Mouse (Mus musculus): Measurements from ENCODE around the gene Nphs1. TPM values are rescaled to one million over a fixed set of nuclear protein-coding genes. Genes with fewer than 3 reads are reported as not detected.

Gene Nphs1
- polyA plus RNA-seq, 1 experiment from 2014 or later = 1.4 TPM

- peaks cover 52% of the 10 kb centered on the region for H3K36me3 ChIP-seq (ENCODE audit: control insufficient read depth, insufficient read depth, low read length)
- H3K4me3 ChIP-seq (replicated peaks; ENCODE audit: low read depth, low read length) = peak overlapping the region; percentile 86
- 6% methylated on average over 8 of the region's 8 CpGs for WGBS
- no peaks in the 10 kb centered on the region for H3K9me3 ChIP-seq (ENCODE audit: control insufficient read depth, low read length)
- peak overlapping the region; percentile 95; the same call in 1 of the 2 replicates for H3K27ac ChIP-seq (replicated peaks; ENCODE audit: low read depth, low read length)
- no peaks in the 10 kb centered on the region for H3K27me3 ChIP-seq (ENCODE audit: control insufficient read depth, insufficient read depth, low read length)
- DNase-seq (peak; percentile 44), ATAC-seq (ENCODE audit: low FRiP score, low TSS enrichment) (no peak)
- peaks cover 32% of the 10 kb centered on the region for H3K4me1 ChIP-seq (ENCODE audit: control insufficient read depth, insufficient read depth, low read length)
- H3K9ac ChIP-seq (replicated peaks; ENCODE audit: low read length) = peak overlapping the region; percentile 97
- H3K4me2 ChIP-seq (ENCODE audit: low read length) = peak overlapping the region; percentile 69
These were observed 74.8 kb downstream of the Nphs1 start for GRCm38 (mm10) chr7:30532931-30533330.

DNA sequence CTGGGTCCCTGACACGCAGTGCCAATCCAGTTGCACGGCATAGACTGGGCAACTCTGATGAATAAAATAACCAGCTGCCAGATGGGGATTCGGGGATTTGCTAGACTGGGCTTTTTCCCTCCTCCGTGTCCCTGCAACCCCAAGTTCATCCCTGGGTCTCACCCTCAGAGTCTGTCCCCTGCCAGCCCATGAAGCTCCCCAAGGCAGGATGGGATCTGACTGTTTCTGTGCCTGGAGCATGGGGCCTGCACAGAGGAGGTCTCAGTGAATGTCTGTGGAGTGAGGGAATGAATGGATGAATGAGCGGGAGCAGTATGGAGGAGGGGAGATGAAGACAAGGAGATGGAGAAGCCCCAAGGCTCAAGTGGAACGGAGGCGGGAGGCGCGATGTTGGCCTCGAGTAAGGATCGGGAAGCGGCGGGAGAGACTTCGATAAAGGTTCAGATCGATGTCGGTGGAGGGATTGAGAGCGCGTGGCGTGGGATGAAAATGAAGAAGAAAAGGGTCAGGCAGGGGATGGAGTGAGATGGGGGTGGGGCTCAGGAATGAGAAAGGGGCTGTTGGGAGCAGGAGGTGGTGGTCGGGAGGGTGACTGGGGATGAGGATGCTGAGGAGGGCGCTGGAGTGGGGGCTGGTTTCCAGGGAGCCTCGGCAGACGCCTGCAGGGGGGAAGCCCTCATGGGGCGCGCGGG, 76.0 kb downstream of the Nphs1 start:
- WGBS = 2% methylated on average over 26 of the region's 26 CpGs
- DNase-seq = peak; percentile 62
- Histone ChIP-seq H3K27ac (replicated peaks; ENCODE audit: low read depth, low read length) (peak overlapping the region; percentile 95), H3K4me2 (ENCODE audit: low read length) (peak overlapping the region; percentile 69), H3K9me3 (ENCODE audit: control insufficient read depth, low read length) (no peaks in the 10 kb centered on the region), H3K9ac (replicated peaks; ENCODE audit: low read length) (peak overlapping the region; percentile 97), H3K4me3 (replicated peaks; ENCODE audit: low read depth, low read length) (peak overlapping the region; percentile 86), H3K27me3 (ENCODE audit: control insufficient read depth, insufficient read depth, low read length) (no peaks in the 10 kb centered on the region), H3K36me3 (ENCODE audit: control insufficient read depth, insufficient read depth, low read length) (peaks cover 42% of the 10 kb centered on the region), H3K4me1 (ENCODE audit: control insufficient read depth, insufficient read depth, low read length) (peaks cover 32% of the 10 kb centered on the region)
- ATAC-seq (ENCODE audit: low FRiP score, low TSS enrichment) = peak; percentile 38

GRCm38 (mm10) chr7:30534633-30535577, 76.8 kb downstream of the Nphs1 start, which contains the start of gene Arhgap33:
Arhgap33 (minus strand) TSS chr7:30535060.
- DNase-seq = peak; percentile 100
- 1% methylated on average over 66 of the region's 84 CpGs for WGBS
- peaks cover 32% of the 10 kb centered on the region for H3K4me1 ChIP-seq (ENCODE audit: control insufficient read depth, insufficient read depth, low read length)
- no peaks in the 10 kb centered on the region for H3K9me3 ChIP-seq (ENCODE audit: control insufficient read depth, low read length)
- peak within 1 kb of the TSS; percentile 95 for H3K27ac ChIP-seq (replicated peaks; ENCODE audit: low read depth, low read length)
- no peaks in the 10 kb centered on the region for H3K27me3 ChIP-seq (ENCODE audit: control insufficient read depth, insufficient read depth, low read length)
- H3K4me2 ChIP-seq (ENCODE audit: low read length) = peak within 1 kb of the TSS; percentile 69
- H3K4me3 ChIP-seq (replicated peaks; ENCODE audit: low read depth, low read length) = peak within 1 kb of the TSS; percentile 86
- peaks cover 38% of the 10 kb centered on the region for H3K36me3 ChIP-seq (ENCODE audit: control insufficient read depth, insufficient read depth, low read length)
- ATAC-seq (ENCODE audit: low FRiP score, low TSS enrichment) = peak; percentile 93
- H3K9ac ChIP-seq (replicated peaks; ENCODE audit: low read length) = peak within 1 kb of the TSS; percentile 97

Other genes with a start within 250 kb of the Nphs1 start
- gene Polr2i, start 226.4 kb upstream of the Nphs1 start, polyA plus RNA-seq (2014; fragmentation: Nextera tagmentation; extraction: Ambion mirVana) = 176 and 240 TPM in 2 replicates
- 337 and 360 TPM in 2 replicates for gene Tbcb, start 226.0 kb upstream of the Nphs1 start, polyA plus RNA-seq (2014; fragmentation: Nextera tagmentation; extraction: Ambion mirVana)
- gene Ovol3, start 222.6 kb upstream of the Nphs1 start, polyA plus RNA-seq (2014; fragmentation: Nextera tagmentation; extraction: Ambion mirVana) = not detected in 2 replicates
- gene Thap8, start 178.2 kb upstream of the Nphs1 start, polyA plus RNA-seq (2014; fragmentation: Nextera tagmentation; extraction: Ambion mirVana) = 0.58 and 0.61 TPM in 2 replicates
- 2.5 and 5.0 TPM in 2 replicates for gene Wdr62, start 177.9 kb upstream of the Nphs1 start, polyA plus RNA-seq (2014; fragmentation: Nextera tagmentation; extraction: Ambion mirVana)
- gene Clip3, start 166.6 kb upstream of the Nphs1 start, polyA plus RNA-seq (2014; fragmentation: Nextera tagmentation; extraction: Ambion mirVana) = 121 and 131 TPM in 2 replicates
- 107 and 145 TPM in 2 replicates for gene Alkbh6, start 149.6 kb upstream of the Nphs1 start, polyA plus RNA-seq (2014; fragmentation: Nextera tagmentation; extraction: Ambion mirVana)
- 9.3 and 10.2 TPM in 2 replicates for gene Syne4, start 143.5 kb upstream of the Nphs1 start, polyA plus RNA-seq (2014; fragmentation: Nextera tagmentation; extraction: Ambion mirVana)
- not detected in 2 replicates for gene E130208F15Rik, start 136.6 kb upstream of the Nphs1 start, polyA plus RNA-seq (2014; fragmentation: Nextera tagmentation; extraction: Ambion mirVana)
- 19.8 and 20.4 TPM in 2 replicates for gene Sdhaf1, start 134.4 kb upstream of the Nphs1 start, polyA plus RNA-seq (2014; fragmentation: Nextera tagmentation; extraction: Ambion mirVana)
- gene Lrfn3, start 95.5 kb upstream of the Nphs1 start, polyA plus RNA-seq (2014; fragmentation: Nextera tagmentation; extraction: Ambion mirVana) = 13.9 and 16.3 TPM in 2 replicates
- gene Tyrobp, start 44.6 kb upstream of the Nphs1 start, polyA plus RNA-seq (2014; fragmentation: Nextera tagmentation; extraction: Ambion mirVana) = 11.4 and 29.7 TPM in 2 replicates
- 0.58 TPM in 1 of 2 replicates, not detected in the other for gene Hcst, start 38.5 kb upstream of the Nphs1 start, polyA plus RNA-seq (2014; fragmentation: Nextera tagmentation; extraction: Ambion mirVana)
- gene Nfkbid, start 36.6 kb upstream of the Nphs1 start, polyA plus RNA-seq (2014; fragmentation: Nextera tagmentation; extraction: Ambion mirVana) = 1.4 and 2.3 TPM in 2 replicates
- 662 and 710 TPM in 2 replicates for gene Aplp1, start 12.8 kb upstream of the Nphs1 start, polyA plus RNA-seq (2014; fragmentation: Nextera tagmentation; extraction: Ambion mirVana)
- gene Kirrel2, start 625 bp upstream of the Nphs1 start, polyA plus RNA-seq (2014; fragmentation: Nextera tagmentation; extraction: Ambion mirVana) = 5.0 and 5.7 TPM in 2 replicates
- gene Prodh2, start 35.3 kb downstream of the Nphs1 start, polyA plus RNA-seq (2014; fragmentation: Nextera tagmentation; extraction: Ambion mirVana) = not detected in 2 replicates
- gene Arhgap33, start 76.7 kb downstream of the Nphs1 start, polyA plus RNA-seq (2014; fragmentation: Nextera tagmentation; extraction: Ambion mirVana) = 101 and 129 TPM in 2 replicates
- gene Hspb6, start 93.9 kb downstream of the Nphs1 start, polyA plus RNA-seq (2014; fragmentation: Nextera tagmentation; extraction: Ambion mirVana) = 6.3 and 7.4 TPM in 2 replicates
- 7.4 and 10.9 TPM in 2 replicates for gene Proser3, start 94.0 kb downstream of the Nphs1 start, polyA plus RNA-seq (2014; fragmentation: Nextera tagmentation; extraction: Ambion mirVana)
- 49.9 and 59.1 TPM in 2 replicates for gene Lin37, start 101.5 kb downstream of the Nphs1 start, polyA plus RNA-seq (2014; fragmentation: Nextera tagmentation; extraction: Ambion mirVana)
- gene U2af1l4, start 105.0 kb downstream of the Nphs1 start, polyA plus RNA-seq (2014; fragmentation: Nextera tagmentation; extraction: Ambion mirVana) = 103 and 104 TPM in 2 replicates
- gene Gm49396, start 105.0 kb downstream of the Nphs1 start, polyA plus RNA-seq (2014; fragmentation: Nextera tagmentation; extraction: Ambion mirVana) = 8.2 and 11.8 TPM in 2 replicates
- gene Psenen, start 105.3 kb downstream of the Nphs1 start, polyA plus RNA-seq (2014; fragmentation: Nextera tagmentation; extraction: Ambion mirVana) = 99.1 and 135 TPM in 2 replicates
- 2.8 and 5.8 TPM in 2 replicates for gene Igflr1, start 107.1 kb downstream of the Nphs1 start, polyA plus RNA-seq (2014; fragmentation: Nextera tagmentation; extraction: Ambion mirVana)
- 13.1 and 15.4 TPM in 2 replicates for gene Kmt2b, start 130.4 kb downstream of the Nphs1 start, polyA plus RNA-seq (2014; fragmentation: Nextera tagmentation; extraction: Ambion mirVana)
- gene Zbtb32, start 140.6 kb downstream of the Nphs1 start, polyA plus RNA-seq (2014; fragmentation: Nextera tagmentation; extraction: Ambion mirVana) = 0.34 and 0.47 TPM in 2 replicates
- gene Upk1a, start 154.5 kb downstream of the Nphs1 start, polyA plus RNA-seq (2014; fragmentation: Nextera tagmentation; extraction: Ambion mirVana) = 0.15 and 0.20 TPM in 2 replicates
- 999 and 1,303 TPM in 2 replicates for gene Cox6b1, start 167.8 kb downstream of the Nphs1 start, polyA plus RNA-seq (2014; fragmentation: Nextera tagmentation; extraction: Ambion mirVana)
- not detected in 2 replicates for gene Etv2, start 177.5 kb downstream of the Nphs1 start, polyA plus RNA-seq (2014; fragmentation: Nextera tagmentation; extraction: Ambion mirVana)
- 126 and 144 TPM in 2 replicates for gene Rbm42, start 192.0 kb downstream of the Nphs1 start, polyA plus RNA-seq (2014; fragmentation: Nextera tagmentation; extraction: Ambion mirVana)
- 21.6 and 22.8 TPM in 2 replicates for gene Haus5, start 206.7 kb downstream of the Nphs1 start, polyA plus RNA-seq (2014; fragmentation: Nextera tagmentation; extraction: Ambion mirVana)
- not detected in 2 replicates for gene Pmis2, start 213.3 kb downstream of the Nphs1 start, polyA plus RNA-seq (2014; fragmentation: Nextera tagmentation; extraction: Ambion mirVana)
- gene 2200002J24Rik, start 240.6 kb downstream of the Nphs1 start, polyA plus RNA-seq (2014; fragmentation: Nextera tagmentation; extraction: Ambion mirVana) = not detected in 2 replicates